Mouse (Mus musculus) myocyte (in vitro differentiated cells): ENCODE results near the gene 6430628N08Rik. TPM values are rescaled to one million over a fixed set of nuclear protein-coding genes. Genes with fewer than 3 reads are reported as not detected.

Experiments used
- H3K27me3 ChIP-seq: one replicate; pipeline ENCODE4 v1.6.1; 2011; ENCODE audit not compliant: control insufficient read depth, insufficient read depth, insufficient read length
- H3K36me3 ChIP-seq: one replicate; pipeline ENCODE4 v1.6.1; 2011; ENCODE audit not compliant: control insufficient read depth, insufficient read depth
- H3K4me2 ChIP-seq: one replicate; pipeline ENCODE4 v1.6.1; 2011; ENCODE audit warnings: low read depth, control low read depth
- H3K4me3 ChIP-seq: one replicate; pipeline ENCODE4 v1.5.1; 2011; ENCODE audit warnings: mild to moderate bottlenecking, control low read depth, moderate library complexity
- H3K79me2 ChIP-seq: one replicate; pipeline ENCODE4 v1.6.1; 2011; ENCODE audit not compliant: control insufficient read depth, insufficient read depth
- H3ac ChIP-seq: one replicate; pipeline ENCODE4 v1.6.1; 2011; ENCODE audit not compliant: control insufficient read depth, insufficient read length
- CEBPB ChIP-seq: IDR thresholded peaks from 2 replicates; pipeline ENCODE4 v1.6.1; 2011; ENCODE audit warnings: mild to moderate bottlenecking, moderate library complexity; ENCODE audit not compliant: poor library complexity, insufficient read depth, severe bottlenecking
- E2F4 ChIP-seq: IDR thresholded peaks from one replicate; pipeline ENCODE4 v1.6.1; 2011; ENCODE audit warnings: mild to moderate bottlenecking, control low read depth, moderate library complexity; ENCODE audit not compliant: insufficient read depth
- MAX ChIP-seq: IDR thresholded peaks from one replicate; pipeline ENCODE4 v1.6.1; 2011; ENCODE audit warnings: low read depth, mild to moderate bottlenecking, control low read depth
- MYOD1 ChIP-seq, 3 experiments: IDR thresholded peaks; one replicate each; pipeline ENCODE4 v1.6.1; 2011; ENCODE audit warnings: control low read depth in 2 of 3, low read depth in 2 of 3, mild to moderate bottlenecking in 2 of 3, moderate library complexity in 1 of 3; ENCODE audit not compliant: insufficient read length in 2 of 3, control insufficient read depth in 1 of 3
- MYOG ChIP-seq, 3 experiments: IDR thresholded peaks; one replicate each; pipeline ENCODE4 v1.6.1; 2011; ENCODE audit warnings: control low read depth in 2 of 3, low read depth in 2 of 3, mild to moderate bottlenecking in 2 of 3; ENCODE audit not compliant: insufficient read length in 2 of 3, control insufficient read depth in 1 of 3, insufficient read depth in 1 of 3
- POLR2A ChIP-seq: IDR thresholded peaks from one replicate; pipeline ENCODE4 v1.6.1; 2011; ENCODE audit warnings: low read depth, mild to moderate bottlenecking, control low read depth, moderate library complexity; ENCODE audit not compliant: insufficient read length
- POLR2AphosphoS2 ChIP-seq: IDR thresholded peaks from one replicate; pipeline ENCODE4 v1.6.1; 2011; ENCODE audit warnings: low read depth, control low read depth; ENCODE audit not compliant: insufficient read length
- REST ChIP-seq: IDR thresholded peaks from one replicate; pipeline ENCODE4 v1.6.1; 2011; ENCODE audit warnings: mild to moderate bottlenecking, control low read depth, moderate library complexity; ENCODE audit not compliant: insufficient read depth, insufficient read length
- SRF ChIP-seq: IDR thresholded peaks from one replicate; pipeline ENCODE4 v1.6.1; 2011; ENCODE audit warnings: low read depth; ENCODE audit not compliant: control insufficient read depth, insufficient read length
- TCF12 ChIP-seq: IDR thresholded peaks from one replicate; pipeline ENCODE4 v1.6.1; 2011; ENCODE audit warnings: mild to moderate bottlenecking, control low read depth; ENCODE audit not compliant: poor library complexity, insufficient read depth, severe bottlenecking
- TCF3 ChIP-seq: IDR thresholded peaks from one replicate; pipeline ENCODE4 v1.6.1; 2011; ENCODE audit warnings: low read depth, control low read depth; ENCODE audit not compliant: insufficient read length
- USF1 ChIP-seq: IDR thresholded peaks from one replicate; pipeline ENCODE4 v1.6.1; 2011; ENCODE audit warnings: low read depth, mild to moderate bottlenecking, control low read depth, moderate library complexity
- polyA plus RNA-seq: library from polyadenylated mRNA; unstranded; fragments of >200 nt; fragmentation: generic; extraction: Trizol; gene quantifications from one replicate; pipeline ENCODE4 v1.2.1, GENCODE M21; 2012; ENCODE audit warnings: missing spikeins

6430628N08Rik gene
- polyA plus RNA-seq, 1 experiment = not detected

DNA sequence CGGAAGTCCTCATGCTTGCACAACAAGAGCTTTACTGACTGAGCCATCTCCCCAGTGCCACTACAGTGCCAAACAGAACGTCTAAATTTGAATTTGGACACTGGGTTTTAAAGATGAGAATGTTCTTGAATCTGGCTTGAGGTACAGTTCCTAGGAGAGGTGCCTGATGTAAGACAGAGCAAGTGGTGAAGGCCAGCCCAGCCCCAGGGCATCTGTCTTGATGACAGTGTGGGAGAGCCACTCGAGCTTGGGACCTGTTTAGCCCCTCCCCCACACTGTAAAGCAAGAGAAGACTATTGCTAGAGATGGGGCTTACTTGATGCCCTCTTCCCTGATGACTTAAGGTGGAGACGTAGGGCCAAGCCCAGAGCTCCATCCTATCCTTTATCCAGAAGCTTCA lies 8.3 kb upstream of the 6430628N08Rik start:
- no peak for TF ChIP-seq SRF
- peak; percentile 79; the same call in 1 of the 2 replicates for TF ChIP-seq CEBPB
- no peak overlapping the region for H3ac ChIP-seq
- no peak overlapping the region for H3K4me3 ChIP-seq
- H3K4me2 ChIP-seq = peak overlapping the region; percentile 30
- no peaks in the 10 kb centered on the region for H3K27me3 ChIP-seq
- no peaks in the 10 kb centered on the region for H3K79me2 ChIP-seq
- no peaks in the 10 kb centered on the region for H3K36me3 ChIP-seq

DNA sequence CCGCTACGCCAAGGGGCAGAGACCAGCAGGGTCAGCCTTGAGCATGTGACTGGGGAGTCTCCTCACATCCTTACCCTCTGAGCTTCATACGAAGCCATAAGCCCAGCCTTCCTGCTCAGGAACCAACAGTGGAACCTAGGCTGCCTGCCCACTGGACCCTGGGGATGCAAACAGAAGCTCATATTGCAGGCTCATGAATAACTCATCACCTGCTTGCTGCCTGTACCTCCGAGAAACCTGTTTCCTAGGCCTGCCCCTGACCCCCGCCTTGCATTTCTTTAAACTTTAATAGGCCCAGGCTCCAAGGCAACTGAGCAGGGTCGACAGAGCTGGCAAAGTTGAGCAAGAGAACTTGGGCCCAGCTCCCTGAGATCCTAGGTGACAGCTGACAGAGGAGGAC lies 6.4 kb upstream of the 6430628N08Rik start, which contains the start of gene Kncn:
Gene Kncn, plus strand, starts transcription at position 379 of the 400 bp plus-strand sequence.
- Histone ChIP-seq H3K79me2 (no peaks in the 10 kb centered on the region), H3K27me3 (no peaks in the 10 kb centered on the region), H3K4me2 (no peak within 1 kb of the TSS), H3K4me3 (no peak within 1 kb of the TSS), H3K36me3 (no peaks in the 10 kb centered on the region), H3ac (no peak within 1 kb of the TSS)
- TF ChIP-seq POLR2A (no peak), TCF12 (no peak), USF1 (no peak), POLR2AphosphoS2 (no peak), MYOD1 (IDR thresholded peaks at IDR 0.05; ENCODE audit: control insufficient read depth in 1 of 3, insufficient read length in 2 of 3, low read depth in 2 of 3) (no peak), SRF (no peak), CEBPB (no peak), E2F4 (no peak)

DNA sequence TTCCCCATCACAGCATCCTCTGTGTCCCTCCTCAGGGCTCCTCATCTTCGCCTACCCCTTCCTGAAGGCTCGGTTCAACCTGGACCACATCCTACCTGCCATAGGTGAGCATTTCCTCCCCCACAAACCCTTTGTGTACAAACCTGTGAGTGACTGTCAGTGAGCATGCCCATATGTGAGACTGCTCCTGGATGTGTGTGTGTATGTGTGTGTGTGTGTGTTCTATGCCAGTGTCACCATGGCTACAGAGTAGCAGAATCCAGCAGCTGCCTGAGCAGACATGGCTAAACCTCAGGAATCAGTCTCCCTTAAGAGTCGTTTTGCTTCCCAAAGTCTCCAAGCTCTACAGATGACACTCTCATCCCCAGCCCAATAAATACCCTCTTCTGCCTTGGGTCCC lies 4.6 kb upstream of the 6430628N08Rik start:
- Histone ChIP-seq H3K4me2 (no peak overlapping the region), H3K79me2 (no peaks in the 10 kb centered on the region), H3K27me3 (peaks cover 8% of the 10 kb centered on the region), H3K4me3 (no peak overlapping the region), H3ac (no peak overlapping the region), H3K36me3 (no peaks in the 10 kb centered on the region)
- TF ChIP-seq REST = no peak
- TF ChIP-seq E2F4 = no peak
- TF ChIP-seq MYOD1 (IDR thresholded peaks at IDR 0.05; ENCODE audit: control insufficient read depth in 1 of 3, insufficient read length in 2 of 3, low read depth in 2 of 3) = no peak
- no peak for TF ChIP-seq TCF12
- TF ChIP-seq MYOG (IDR thresholded peaks at IDR 0.05; ENCODE audit: control insufficient read depth in 1 of 3, insufficient read depth in 1 of 3, insufficient read length in 2 of 3, low read depth in 2 of 3) = no peak
- no peak for TF ChIP-seq POLR2A
- no peak for TF ChIP-seq MAX
- no peak for TF ChIP-seq CEBPB
- no peak for TF ChIP-seq TCF3
- no peak for TF ChIP-seq POLR2AphosphoS2
- TF ChIP-seq SRF = no peak
- TF ChIP-seq USF1 = no peak

DNA sequence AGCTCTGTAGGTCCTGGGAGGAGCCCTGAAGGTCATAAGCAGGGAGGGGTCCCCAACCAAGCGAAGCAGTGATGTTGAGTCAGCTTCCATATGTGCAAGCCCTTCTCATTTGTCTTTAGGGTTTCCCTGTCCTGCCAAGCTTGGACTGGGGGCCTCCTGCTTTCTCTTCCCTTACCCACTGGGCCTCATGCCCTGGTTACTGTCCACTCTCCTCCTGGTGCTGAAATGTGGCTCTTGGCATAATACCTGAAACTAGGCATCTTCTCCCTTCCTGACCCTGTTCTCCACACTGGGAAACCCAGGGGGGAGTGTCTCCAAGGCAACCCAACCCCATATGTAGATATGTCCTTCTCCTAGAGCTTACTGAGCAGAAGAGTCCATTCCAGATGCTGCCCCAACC lies 3.6 kb upstream of the 6430628N08Rik start:
- peaks cover 18% of the 10 kb centered on the region for H3K27me3 ChIP-seq
- no peak overlapping the region for H3ac ChIP-seq
- H3K4me3 ChIP-seq = no peak overlapping the region
- no peaks in the 10 kb centered on the region for H3K36me3 ChIP-seq
- H3K79me2 ChIP-seq = no peaks in the 10 kb centered on the region
- TF ChIP-seq REST = peak; percentile 88
- no peak for TF ChIP-seq MYOD1 (IDR thresholded peaks at IDR 0.05; ENCODE audit: control insufficient read depth in 1 of 3, insufficient read length in 2 of 3, low read depth in 2 of 3)
- no peak overlapping the region for H3K4me2 ChIP-seq

DNA sequence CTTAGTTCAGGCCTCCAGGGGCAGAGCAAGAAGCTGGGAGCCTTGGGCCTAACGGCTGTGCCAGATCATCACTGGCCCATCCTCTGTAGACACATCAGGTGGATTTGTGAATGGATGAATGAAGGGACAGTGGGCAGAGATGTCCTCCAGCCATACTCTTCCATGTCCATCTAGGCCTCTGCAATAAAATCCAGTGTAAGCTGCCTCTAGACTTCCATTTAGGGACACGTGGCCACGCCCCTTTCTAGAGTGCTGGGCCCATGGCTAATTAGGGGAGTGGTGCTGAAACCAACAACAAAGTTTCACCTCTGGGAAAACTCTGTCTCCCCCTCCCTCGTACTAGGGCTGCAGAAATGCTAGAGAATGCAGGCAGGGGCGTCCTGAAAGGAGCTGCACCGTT lies 399 bp upstream of the 6430628N08Rik start:
- H3K4me2 ChIP-seq = peak overlapping the region; percentile 30
- H3K36me3 ChIP-seq = no peaks in the 10 kb centered on the region
- H3ac ChIP-seq = no peak overlapping the region
- TF ChIP-seq TCF3 (no peak), SRF (no peak), POLR2AphosphoS2 (no peak), POLR2A (no peak), MYOG (IDR thresholded peaks at IDR 0.05; ENCODE audit: control insufficient read depth in 1 of 3, insufficient read depth in 1 of 3, insufficient read length in 2 of 3, low read depth in 2 of 3) (no peak), USF1 (no peak), MYOD1 (IDR thresholded peaks at IDR 0.05; ENCODE audit: control insufficient read depth in 1 of 3, insufficient read length in 2 of 3, low read depth in 2 of 3) (no peak), CEBPB (no peak), MAX (no peak), REST (no peak), TCF12 (no peak), E2F4 (no peak)
- no peak overlapping the region for H3K4me3 ChIP-seq
- peaks cover 35% of the 10 kb centered on the region for H3K27me3 ChIP-seq
- H3K79me2 ChIP-seq = no peaks in the 10 kb centered on the region
